Mouse (Mus musculus) liver, embryonic 12.5 days (tissue): ENCODE results near the gene Nfatc4. TPM values are rescaled to one million over a fixed set of nuclear protein-coding genes. Genes with fewer than 3 reads are reported as not detected.

Experiments used
- ATAC-seq: fragments of 200-750 bp; cut with Nextera tagmentation; 2 replicates; pipeline ENCODE4 v1.8.0; 2017; ENCODE audit warnings: moderate number of reproducible peaks, mild to moderate bottlenecking, moderate library complexity
- H3K27ac ChIP-seq: fragments of 300-500 bp; sonication (generic); 2 replicates; pipeline ENCODE4 v1.5.1; 2016; ENCODE audit warnings: mild to moderate bottlenecking
- H3K27me3 ChIP-seq: fragments of 300-500 bp; sonication (generic); replicated peaks from 2 replicates; pipeline ENCODE4 v1.6.1; 2016; ENCODE audit warnings: mild to moderate bottlenecking, moderate library complexity
- H3K36me3 ChIP-seq: fragments of 300-500 bp; sonication (generic); 2 replicates; pipeline ENCODE4 v1.6.1; 2016; ENCODE audit warnings: mild to moderate bottlenecking, moderate library complexity
- H3K4me1 ChIP-seq: fragments of 300-500 bp; sonication (generic); 2 replicates; pipeline ENCODE4 v1.6.1; 2016
- H3K4me2 ChIP-seq: fragments of 300-500 bp; sonication (generic); 2 replicates; pipeline ENCODE4 v1.6.1; 2016; ENCODE audit warnings: mild to moderate bottlenecking, moderate library complexity
- H3K4me3 ChIP-seq: fragments of 300-500 bp; sonication (generic); 2 replicates; pipeline ENCODE4 v1.5.1; 2016; ENCODE audit warnings: mild to moderate bottlenecking, moderate library complexity
- H3K9ac ChIP-seq: fragments of 300-500 bp; sonication (generic); 2 replicates; pipeline ENCODE4 v1.6.1; 2016; ENCODE audit warnings: mild to moderate bottlenecking, moderate library complexity
- H3K9me3 ChIP-seq: fragments of 300-500 bp; sonication (generic); replicated peaks from 2 replicates; pipeline ENCODE4 v1.6.1; 2016; ENCODE audit warnings: mild to moderate bottlenecking, moderate library complexity
- WGBS: fragments of 180-500 bp; shearing (Covaris S2); methylation state at CpG from one replicate; pipeline ENCODE4 v1.1.7; 2016; ENCODE audit not compliant: insufficient replicate concordance; 5-methylcytosine and 5-hydroxymethylcytosine counted together
- polyA plus RNA-seq: library from polyadenylated mRNA; unstranded; fragments of >200 nt; fragmentation: Nextera tagmentation; extraction: Ambion mirVana; gene quantifications from 2 replicates; pipeline ENCODE4 v1.2.1, GENCODE M21; 2016

Gene Nfatc4
- polyA plus RNA-seq, 1 experiment from 2014 or later: 3.3 TPM

DNA sequence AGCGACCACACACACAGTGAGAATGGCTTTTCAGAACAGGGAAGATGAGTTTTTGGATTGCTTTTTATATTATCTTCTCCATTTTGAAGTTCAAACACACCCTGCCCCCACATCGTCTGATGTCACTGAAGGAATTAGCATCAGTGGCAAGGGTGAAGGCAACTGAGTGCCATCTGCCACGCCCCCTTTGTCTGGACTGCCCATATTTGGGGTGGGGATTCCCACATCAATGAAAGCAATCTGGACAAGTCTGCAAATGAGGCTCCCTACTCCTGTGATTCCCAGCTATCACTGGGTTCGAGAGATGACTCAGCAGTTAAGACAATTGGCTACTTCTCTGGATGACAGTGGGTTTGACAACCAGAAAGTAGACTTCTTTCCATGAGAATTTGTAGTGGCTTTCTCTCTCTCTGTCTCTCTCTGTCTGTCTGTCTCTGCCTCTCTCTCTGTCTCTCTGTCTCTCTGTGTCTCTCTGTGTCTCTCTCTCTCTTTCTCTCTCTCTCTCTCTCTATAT is 18.0 kb downstream of the Nfatc4 start:
- ATAC-seq: no peak
- no peaks in the 10 kb centered on the region for H3K4me1 ChIP-seq
- H3K36me3 ChIP-seq: no peaks in the 10 kb centered on the region
- no peak overlapping the region for H3K4me2 ChIP-seq
- no peak overlapping the region for H3K9ac ChIP-seq
- WGBS: 57% methylated on average over 4 of the region's 4 CpGs
- no peak overlapping the region for H3K4me3 ChIP-seq
- no peak overlapping the region for H3K27ac ChIP-seq
- H3K27me3 ChIP-seq: no peaks in the 10 kb centered on the region; the same call in 1 of the 2 replicates
- no peaks in the 10 kb centered on the region for H3K9me3 ChIP-seq

DNA sequence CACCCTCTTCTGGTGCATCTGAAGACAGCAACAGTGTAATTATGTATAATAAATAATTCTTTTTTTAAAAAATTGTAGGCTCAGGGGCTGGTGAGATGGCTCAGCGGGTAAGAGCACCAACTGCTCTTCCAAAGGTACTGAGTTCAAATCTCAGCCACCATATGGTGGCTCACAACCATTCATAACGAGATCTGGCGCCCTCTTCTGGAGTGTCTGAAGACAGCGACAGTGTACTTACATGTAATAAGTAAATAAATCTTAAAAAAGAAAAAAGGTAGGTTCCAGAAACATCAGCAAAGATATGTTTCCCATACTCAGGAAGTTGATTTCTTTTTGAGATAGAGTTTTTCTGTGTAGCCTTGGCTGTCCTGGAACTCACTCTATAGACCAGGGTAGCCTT is 19.9 kb downstream of the Nfatc4 start:
- Histone ChIP-seq H3K4me1 (no peaks in the 10 kb centered on the region), H3K9me3 (no peaks in the 10 kb centered on the region), H3K27me3 (no peaks in the 10 kb centered on the region; the same call in 1 of the 2 replicates), H3K27ac (no peak overlapping the region), H3K9ac (no peak overlapping the region), H3K4me3 (no peak overlapping the region), H3K4me2 (no peak overlapping the region), H3K36me3 (no peaks in the 10 kb centered on the region)
- 45% methylated on average over 4 of the region's 4 CpGs for WGBS
- no peak for ATAC-seq

DNA sequence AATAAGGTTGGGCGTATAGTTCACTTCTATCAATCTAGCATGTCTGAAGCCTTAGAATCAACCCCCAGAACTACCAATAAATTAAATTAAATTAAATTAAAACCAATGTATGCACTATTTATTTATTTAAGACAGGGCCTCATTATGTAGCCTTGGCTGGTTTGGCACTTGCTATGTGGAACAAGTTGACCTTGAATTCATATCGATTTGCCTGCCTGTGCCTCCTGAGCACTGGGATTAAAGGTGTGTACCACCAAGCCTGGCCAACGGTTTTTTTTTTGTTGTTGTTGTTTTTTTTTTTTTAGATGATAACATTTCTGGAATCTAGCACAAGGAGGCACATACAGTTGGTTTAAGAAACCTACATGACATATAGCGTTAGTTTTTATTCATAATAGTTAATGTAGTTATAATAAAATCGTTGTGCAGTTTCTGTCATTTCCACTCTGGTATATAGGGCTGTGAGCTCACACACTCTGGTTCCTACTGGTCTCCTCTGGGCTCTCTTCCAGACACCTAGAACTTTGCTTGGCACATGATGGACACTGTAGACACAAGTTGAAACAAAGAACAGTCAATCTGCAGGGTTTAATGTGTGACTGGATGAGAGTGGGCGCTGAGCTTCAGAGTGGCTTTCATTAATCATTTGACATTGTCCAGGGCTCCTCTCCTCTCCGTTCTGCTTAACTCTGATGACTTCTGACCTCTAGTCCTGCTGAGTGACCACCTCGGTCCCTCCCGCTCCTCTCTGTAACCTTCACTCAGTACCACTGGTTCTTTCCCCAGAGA is 22.8 kb downstream of the Nfatc4 start:
- no peak overlapping the region for H3K4me2 ChIP-seq
- H3K4me1 ChIP-seq: peaks cover under 1% of the 10 kb centered on the region; the same call in 1 of the 2 replicates
- H3K27ac ChIP-seq: no peak overlapping the region
- no peak for ATAC-seq
- H3K9ac ChIP-seq: no peak overlapping the region
- H3K4me3 ChIP-seq: no peak overlapping the region
- no peaks in the 10 kb centered on the region for H3K36me3 ChIP-seq
- no peaks in the 10 kb centered on the region for H3K9me3 ChIP-seq
- no peaks in the 10 kb centered on the region; the same call in 1 of the 2 replicates for H3K27me3 ChIP-seq
- WGBS: 71% methylated on average over 9 of the region's 9 CpGs

DNA sequence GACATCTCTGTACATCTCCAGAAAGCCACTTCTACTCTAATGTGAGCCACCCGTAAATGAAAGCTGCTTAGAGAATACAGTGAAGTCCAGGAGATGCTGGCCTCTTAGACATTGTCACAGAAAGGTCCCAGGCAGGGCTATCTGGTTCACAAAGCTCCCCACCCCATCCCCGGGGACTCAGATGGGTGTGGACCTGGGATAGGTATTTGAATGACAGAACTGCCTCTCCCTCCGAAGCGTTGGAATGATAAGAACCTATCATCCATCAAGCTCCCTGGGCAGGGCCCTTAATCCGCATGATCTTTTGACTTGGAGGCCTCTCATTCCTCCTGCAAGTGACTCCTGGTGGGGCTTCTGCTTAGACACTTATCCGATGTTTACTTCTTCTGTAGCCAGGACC is 27.9 kb downstream of the Nfatc4 start:
- no peaks in the 10 kb centered on the region for H3K9me3 ChIP-seq
- H3K4me2 ChIP-seq: no peak overlapping the region
- ATAC-seq: no peak
- H3K4me1 ChIP-seq: peaks cover 44% of the 10 kb centered on the region
- no peak overlapping the region for H3K9ac ChIP-seq
- peaks cover 17% of the 10 kb centered on the region for H3K27me3 ChIP-seq
- no peak overlapping the region for H3K27ac ChIP-seq
- no peak overlapping the region for H3K4me3 ChIP-seq
- 38% methylated on average over 6 of the region's 6 CpGs for WGBS
- no peaks in the 10 kb centered on the region for H3K36me3 ChIP-seq

DNA sequence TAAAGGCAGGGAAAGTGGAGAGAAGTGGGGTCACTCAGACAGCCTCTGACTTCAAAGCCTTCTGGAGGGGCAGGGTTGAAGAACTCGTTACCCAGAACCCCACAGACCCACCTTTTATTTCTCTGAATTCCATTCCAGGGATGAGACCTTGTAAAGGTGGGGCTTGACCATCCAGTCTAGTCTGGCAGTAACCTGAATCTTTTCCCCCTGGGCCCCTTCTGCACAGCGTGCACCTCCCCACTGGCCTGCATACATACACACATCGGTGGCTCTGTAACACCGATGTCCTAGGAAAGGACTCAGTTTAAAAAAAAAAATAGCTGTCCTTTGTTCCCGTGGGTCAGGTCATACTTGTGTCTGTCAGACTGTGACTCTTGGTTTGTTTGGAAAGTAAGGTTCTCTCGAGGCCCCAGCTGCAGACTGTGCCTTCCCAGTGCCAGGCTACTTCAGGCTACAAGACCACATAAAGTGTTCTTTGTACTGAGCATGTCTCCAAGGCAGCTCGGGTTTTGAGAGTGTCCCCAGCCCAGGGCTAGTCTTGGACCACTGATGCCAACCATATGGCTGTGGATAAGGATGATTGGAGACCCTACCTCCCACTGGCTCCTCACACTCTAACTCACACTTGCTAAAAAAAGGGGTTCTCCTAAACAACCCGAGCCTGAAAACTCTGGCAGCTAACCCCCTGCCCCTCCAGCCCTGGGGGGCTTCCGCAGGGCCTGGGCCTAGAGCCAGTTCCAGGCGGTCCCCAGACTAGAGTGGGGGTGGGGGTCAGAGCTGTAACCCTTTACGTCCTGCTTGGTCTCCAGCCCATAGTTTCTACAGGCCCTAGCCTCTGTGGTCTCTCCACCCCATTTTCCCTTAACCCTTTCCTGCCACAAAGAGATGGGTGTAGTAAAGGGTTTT is 30.0 kb downstream of the Nfatc4 start:
- peak; percentile 40 for ATAC-seq
- Histone ChIP-seq H3K27me3 (peaks cover 17% of the 10 kb centered on the region), H3K27ac (peak overlapping the region; percentile 81), H3K36me3 (no peaks in the 10 kb centered on the region), H3K9ac (0 out of 2 replicates have a peak overlapping the region, but pooled peaks have one; percentile 43), H3K9me3 (no peaks in the 10 kb centered on the region), H3K4me1 (peaks cover 56% of the 10 kb centered on the region), H3K4me3 (peak overlapping the region; percentile 59; the same call in 1 of the 2 replicates), H3K4me2 (peak overlapping the region; percentile 80)
- 24% methylated on average over 11 of the region's 11 CpGs for WGBS

DNA sequence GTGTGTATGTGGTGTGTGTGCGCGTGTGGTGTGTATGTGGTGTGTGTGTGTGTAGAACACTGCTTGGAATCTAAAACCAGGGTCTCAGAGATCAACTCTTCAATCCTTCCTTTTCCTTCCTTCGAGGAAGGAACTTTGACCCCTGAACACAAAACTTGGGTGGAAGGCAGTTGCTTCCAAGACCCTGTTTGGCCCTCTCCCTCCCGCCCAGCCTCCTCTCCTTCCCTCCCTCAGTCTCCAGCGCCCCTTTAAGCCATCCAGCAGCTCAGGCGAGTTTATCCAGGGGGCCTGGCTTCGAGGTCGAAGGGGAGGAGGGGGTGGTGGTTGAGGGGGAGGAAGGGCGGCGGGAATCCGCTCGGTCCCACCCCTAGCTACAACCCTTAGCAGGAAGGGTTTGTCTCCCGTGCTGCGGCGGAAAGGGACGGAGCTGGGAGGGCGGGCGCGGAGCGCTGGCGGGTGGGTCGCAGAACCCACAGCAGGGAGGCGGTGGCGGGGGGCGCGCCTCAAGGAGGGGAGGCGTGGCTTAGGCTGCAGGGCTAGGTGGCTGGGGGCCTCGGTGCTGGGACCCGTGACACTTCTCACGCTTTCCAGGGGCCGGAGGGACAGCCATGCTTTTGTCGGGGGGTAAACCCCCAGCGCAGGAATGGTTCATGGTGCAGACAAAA is 30.8 kb downstream of the Nfatc4 start, which contains the start of gene Nynrin:
Gene Nynrin (plus strand): TSS at position 390 of the 665 bp plus-strand sequence.
- 4% methylated on average over 32 of the region's 33 CpGs for WGBS
- Histone ChIP-seq H3K4me3 (peak within 1 kb of the TSS; percentile 59), H3K4me1 (peaks cover 61% of the 10 kb centered on the region), H3K9me3 (no peaks in the 10 kb centered on the region), H3K4me2 (peak within 1 kb of the TSS; percentile 80), H3K27me3 (peaks cover 17% of the 10 kb centered on the region), H3K9ac (peak within 1 kb of the TSS; percentile 43), H3K27ac (peak within 1 kb of the TSS; percentile 81), H3K36me3 (no peaks in the 10 kb centered on the region)
- peak; percentile 75 for ATAC-seq

DNA sequence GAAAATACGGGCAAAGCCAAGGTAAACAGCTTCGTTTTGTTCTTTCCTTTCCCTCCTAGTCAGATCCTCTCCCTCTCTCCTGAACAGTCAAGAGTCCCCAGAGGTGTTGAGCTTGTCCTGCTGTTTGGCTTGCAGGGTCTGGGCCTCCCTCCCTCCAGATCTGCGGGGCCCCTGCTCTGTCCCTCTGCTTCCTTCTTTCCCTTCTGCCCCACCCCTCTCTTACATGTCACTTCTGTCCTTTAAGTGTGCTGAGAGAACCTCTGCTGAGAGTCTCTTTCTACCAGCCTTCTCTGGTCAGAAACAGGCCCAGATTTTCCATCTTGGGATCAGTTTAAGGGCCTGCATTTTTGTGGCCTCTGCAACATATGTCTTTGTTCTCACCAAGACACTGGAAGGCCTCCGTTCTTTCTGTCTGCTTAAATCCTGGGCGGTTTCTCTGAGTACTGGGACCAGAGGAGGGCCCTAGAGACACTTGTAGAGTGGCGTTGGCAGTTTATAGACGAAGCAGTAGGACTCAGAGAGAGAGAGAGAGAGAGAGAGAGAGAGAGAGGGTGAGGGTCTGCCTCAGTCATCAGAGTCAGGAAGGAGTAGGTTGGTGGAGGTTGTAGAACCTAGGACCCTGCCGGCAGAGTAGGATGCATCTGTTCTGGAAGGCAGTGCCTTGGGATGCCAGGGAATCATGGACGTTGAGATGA is 31.6 kb downstream of the Nfatc4 start:
- Histone ChIP-seq H3K36me3 (no peaks in the 10 kb centered on the region), H3K9me3 (no peaks in the 10 kb centered on the region), H3K4me2 (peak overlapping the region; percentile 80), H3K4me1 (peaks cover 61% of the 10 kb centered on the region), H3K4me3 (peak overlapping the region; percentile 59), H3K27ac (peak overlapping the region; percentile 81), H3K9ac (peak overlapping the region; percentile 43), H3K27me3 (peaks cover 17% of the 10 kb centered on the region)
- no peak for ATAC-seq
- 5% methylated on average over 9 of the region's 9 CpGs for WGBS

DNA sequence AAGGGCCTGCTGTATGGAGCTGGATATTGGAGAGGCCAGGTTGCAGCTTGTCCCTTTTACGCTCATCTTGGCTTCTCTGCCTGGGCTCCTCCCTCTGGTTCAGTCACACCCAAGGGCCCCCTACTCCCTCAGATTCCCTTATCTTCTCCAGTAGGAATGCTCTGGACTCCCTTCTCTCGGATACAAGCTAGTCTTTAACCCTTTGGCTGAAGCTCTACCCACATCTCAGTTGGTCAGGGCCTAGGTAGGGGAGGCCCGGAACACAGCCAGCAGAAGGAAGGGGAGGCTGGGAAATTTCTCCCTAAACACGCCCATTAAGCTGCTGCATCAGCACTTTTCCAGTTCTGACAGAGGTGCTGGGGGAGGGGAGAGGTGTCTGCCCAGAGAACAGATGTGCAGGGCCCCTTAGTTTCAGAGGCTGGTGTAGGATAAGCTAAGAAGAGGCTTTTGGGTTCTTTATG is 32.2 kb downstream of the Nfatc4 start:
- Histone ChIP-seq H3K36me3 (no peaks in the 10 kb centered on the region), H3K9me3 (no peaks in the 10 kb centered on the region), H3K9ac (peak overlapping the region; percentile 43), H3K4me2 (peak overlapping the region; percentile 80), H3K4me3 (peak overlapping the region; percentile 59), H3K27ac (peak overlapping the region; percentile 81), H3K4me1 (peaks cover 61% of the 10 kb centered on the region), H3K27me3 (peaks cover 17% of the 10 kb centered on the region)
- WGBS: 5% methylated on average over 4 of the region's 4 CpGs
- ATAC-seq: no peak

DNA sequence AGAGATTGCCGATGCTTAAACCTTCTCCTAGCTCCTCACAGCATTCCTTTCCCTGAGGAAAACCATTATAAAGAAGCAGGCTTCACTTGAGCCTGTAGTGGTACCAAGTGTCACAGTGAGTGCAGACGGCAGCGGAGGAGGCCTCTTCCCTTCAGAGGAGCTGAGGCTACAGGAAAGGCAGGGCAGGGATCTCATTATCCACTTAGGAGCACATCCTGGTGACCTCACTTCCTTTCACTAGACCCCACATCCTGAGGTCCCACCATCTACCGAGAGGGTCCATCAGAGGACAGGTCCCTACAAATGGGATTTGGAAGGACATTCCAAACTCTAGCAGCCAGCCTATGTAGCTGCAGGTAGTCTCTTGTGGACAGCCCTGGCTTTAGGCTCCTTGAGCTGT is 34.6 kb downstream of the Nfatc4 start:
- H3K27ac ChIP-seq: no peak overlapping the region
- ATAC-seq: no peak
- H3K27me3 ChIP-seq: peaks cover 17% of the 10 kb centered on the region
- H3K4me3 ChIP-seq: no peak overlapping the region
- H3K9me3 ChIP-seq: no peaks in the 10 kb centered on the region
- 0 out of 2 replicates have a peak, but pooled peaks cover 3% of the 10 kb centered on the region for H3K36me3 ChIP-seq
- 0 out of 2 replicates have a peak overlapping the region, but pooled peaks have one; percentile 2 for H3K4me2 ChIP-seq
- H3K9ac ChIP-seq: no peak overlapping the region
- WGBS: 43% methylated on average over 4 of the region's 4 CpGs
- H3K4me1 ChIP-seq: peaks cover 58% of the 10 kb centered on the region

DNA sequence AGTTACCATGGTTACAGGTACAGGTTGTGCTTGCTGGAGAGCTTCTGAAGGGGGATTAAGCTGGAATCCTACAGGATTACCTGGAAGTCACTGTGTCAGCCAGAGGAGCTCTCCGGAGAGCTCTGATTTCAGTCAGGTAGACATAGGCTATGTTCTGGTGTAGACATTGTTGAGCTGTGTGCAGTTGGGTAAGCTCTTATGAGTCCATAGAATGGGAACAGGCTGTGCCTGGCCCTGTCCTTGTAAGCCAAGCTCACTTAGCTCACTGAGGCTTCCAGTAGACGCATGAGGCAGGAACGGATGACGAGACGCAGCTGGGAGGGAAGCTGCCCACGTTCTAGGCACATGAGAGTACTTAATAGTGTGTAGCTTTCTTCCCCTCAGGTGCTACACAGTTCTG is 39.2 kb downstream of the Nfatc4 start:
- Histone ChIP-seq H3K27ac (no peak overlapping the region), H3K9ac (no peak overlapping the region), H3K9me3 (no peaks in the 10 kb centered on the region), H3K27me3 (no peaks in the 10 kb centered on the region), H3K4me3 (no peak overlapping the region), H3K36me3 (peaks cover 32% of the 10 kb centered on the region), H3K4me2 (no peak overlapping the region), H3K4me1 (peaks cover 21% of the 10 kb centered on the region)
- no peak for ATAC-seq
- WGBS: 71% methylated on average over 6 of the region's 6 CpGs

DNA sequence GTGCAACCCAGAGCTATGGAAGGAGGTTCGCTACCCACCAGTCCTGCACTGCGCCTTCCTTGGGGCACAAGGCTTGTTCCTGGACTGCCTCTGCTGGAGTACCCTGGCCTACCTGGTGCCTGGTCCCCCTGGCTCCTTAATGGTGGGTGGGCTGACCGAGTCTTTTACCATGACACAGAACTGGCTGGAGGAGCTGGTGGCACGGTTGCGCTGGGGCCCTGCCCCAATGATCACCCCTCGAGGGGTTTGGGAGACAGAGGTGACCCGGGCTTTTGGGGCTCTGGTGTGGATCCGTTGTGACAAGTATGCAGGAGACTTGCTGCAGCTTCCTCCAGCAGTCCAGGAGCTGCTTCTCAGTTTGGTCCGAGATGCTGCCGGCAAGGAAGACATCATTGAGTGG is 40.0 kb downstream of the Nfatc4 start:
- H3K9ac ChIP-seq: no peak overlapping the region
- peaks cover 35% of the 10 kb centered on the region for H3K36me3 ChIP-seq
- no peak overlapping the region for H3K27ac ChIP-seq
- no peak overlapping the region for H3K4me2 ChIP-seq
- WGBS: 81% methylated on average over 10 of the region's 10 CpGs
- peaks cover 13% of the 10 kb centered on the region for H3K4me1 ChIP-seq
- no peaks in the 10 kb centered on the region for H3K9me3 ChIP-seq
- no peak for ATAC-seq
- no peaks in the 10 kb centered on the region for H3K27me3 ChIP-seq
- H3K4me3 ChIP-seq: no peak overlapping the region
